Mouse (Mus musculus): ENCODE results near the gene Xpo5. TPM values are rescaled to one million over a fixed set of nuclear protein-coding genes. Genes with fewer than 3 reads are reported as not detected.

The Xpo5 gene
- polyA plus RNA-seq, 1 experiment, result 15.1 TPM

GRCm38 (mm10) chr17:46253452-46254084 is 51.0 kb downstream of the Xpo5 start, which contains the start of gene Lrrc73:
TSS of gene Lrrc73 (plus strand) at chr17:46253531.
- no peaks in the 10 kb centered on the region; the same call in 1 of the 2 replicates for H3K4me1 ChIP-seq (ENCODE audit: control insufficient read depth, insufficient read depth, low read length)
- 1% methylated on average over 48 of the region's 48 CpGs for WGBS
- H3K27ac ChIP-seq (ENCODE audit: control insufficient read depth, insufficient read depth, low read depth, low read length, poor library complexity), result no peak within 1 kb of the TSS; the same call in 1 of the 2 replicates

GRCm38 (mm10) chr17:46254106-46254505 is 51.5 kb downstream of the Xpo5 start:
- Histone ChIP-seq H3K4me1 (ENCODE audit: control insufficient read depth, insufficient read depth, low read length) (no peaks in the 10 kb centered on the region; the same call in 1 of the 2 replicates), H3K27ac (ENCODE audit: control insufficient read depth, insufficient read depth, low read depth, low read length, poor library complexity) (no peak overlapping the region; the same call in 1 of the 2 replicates), H3K4me3 (replicated peaks; ENCODE audit: control insufficient read depth, low read depth, low read length) (peak overlapping the region; percentile 33)
- WGBS, result under 1% methylated on average over 54 of the region's 54 CpGs
- TF ChIP-seq POLR2A (IDR thresholded peaks at IDR 0.05; ENCODE audit: borderline replicate concordance, control insufficient read depth, low read depth, low read length) (0 out of 2 replicates have a peak, but pooled peaks have one; percentile 3), CTCF (IDR thresholded peaks at IDR 0.05; ENCODE audit: control insufficient read depth, insufficient read depth, low read length) (no peak)

More at GRCm38 (mm10) chr17:46253452-46254084, 51.0 kb downstream of the Xpo5 start, which contains the start of gene Lrrc73:
- TF ChIP-seq POLR2A (IDR thresholded peaks at IDR 0.05; ENCODE audit: borderline replicate concordance, control insufficient read depth, low read depth, low read length) (0 out of 2 replicates have a peak, but pooled peaks have one; percentile 9), CTCF (IDR thresholded peaks at IDR 0.05; ENCODE audit: control insufficient read depth, insufficient read depth, low read length) (no peak)
- peak within 1 kb of the TSS; percentile 58 for H3K4me3 ChIP-seq (replicated peaks; ENCODE audit: control insufficient read depth, low read depth, low read length)

GRCm38 (mm10) chr17:46255147-46255546 is 52.6 kb downstream of the Xpo5 start:
- no peak for TF ChIP-seq CTCF (IDR thresholded peaks at IDR 0.05; ENCODE audit: control insufficient read depth, insufficient read depth, low read length)
- TF ChIP-seq POLR2A (IDR thresholded peaks at IDR 0.05; ENCODE audit: borderline replicate concordance, control insufficient read depth, low read depth, low read length), result 0 out of 2 replicates have a peak, but pooled peaks have one; percentile 13
- Histone ChIP-seq H3K4me3 (replicated peaks; ENCODE audit: control insufficient read depth, low read depth, low read length) (no peak overlapping the region), H3K27ac (ENCODE audit: control insufficient read depth, insufficient read depth, low read depth, low read length, poor library complexity) (no peak overlapping the region), H3K4me1 (ENCODE audit: control insufficient read depth, insufficient read depth, low read length) (no peaks in the 10 kb centered on the region; the same call in 1 of the 2 replicates)
- 52% methylated on average over 6 of the region's 6 CpGs for WGBS

- no peaks in the 10 kb centered on the region; the same call in 1 of the 2 replicates for H3K4me1 ChIP-seq (ENCODE audit: control insufficient read depth, insufficient read depth, low read length)
- no peak overlapping the region for H3K27ac ChIP-seq (ENCODE audit: control insufficient read depth, insufficient read depth, low read depth, low read length, poor library complexity)
- 88% methylated on average over 30 of the region's 30 CpGs for WGBS
- no peak overlapping the region for H3K4me3 ChIP-seq (replicated peaks; ENCODE audit: control insufficient read depth, low read depth, low read length)
- TF ChIP-seq CTCF (IDR thresholded peaks at IDR 0.05; ENCODE audit: control insufficient read depth, insufficient read depth, low read length) (no peak), POLR2A (IDR thresholded peaks at IDR 0.05; ENCODE audit: borderline replicate concordance, control insufficient read depth, low read depth, low read length) (no peak)
These were observed 55.9 kb downstream of the Xpo5 start for GRCm38 (mm10) chr17:46258279-46259053.

- TF ChIP-seq POLR2A (IDR thresholded peaks at IDR 0.05; ENCODE audit: borderline replicate concordance, control insufficient read depth, low read depth, low read length) (no peak), CTCF (IDR thresholded peaks at IDR 0.05; ENCODE audit: control insufficient read depth, insufficient read depth, low read length) (no peak)
- 85% methylated on average over 17 of the region's 17 CpGs for WGBS
- Histone ChIP-seq H3K4me1 (ENCODE audit: control insufficient read depth, insufficient read depth, low read length) (no peaks in the 10 kb centered on the region), H3K4me3 (replicated peaks; ENCODE audit: control insufficient read depth, low read depth, low read length) (no peak overlapping the region), H3K27ac (ENCODE audit: control insufficient read depth, insufficient read depth, low read depth, low read length, poor library complexity) (no peak overlapping the region)
These were observed 57.1 kb downstream of the Xpo5 start for GRCm38 (mm10) chr17:46259675-46260074.

GRCm38 (mm10) chr17:46262201-46262694 is 59.7 kb downstream of the Xpo5 start:
- no peak for TF ChIP-seq CTCF (IDR thresholded peaks at IDR 0.05; ENCODE audit: control insufficient read depth, insufficient read depth, low read length)
- no peak for TF ChIP-seq POLR2A (IDR thresholded peaks at IDR 0.05; ENCODE audit: borderline replicate concordance, control insufficient read depth, low read depth, low read length)
- WGBS, result 91% methylated on average over 5 of the region's 5 CpGs
- H3K27ac ChIP-seq (ENCODE audit: control insufficient read depth, insufficient read depth, low read depth, low read length, poor library complexity), result no peak overlapping the region
- H3K4me3 ChIP-seq (replicated peaks; ENCODE audit: control insufficient read depth, low read depth, low read length), result no peak overlapping the region
- H3K4me1 ChIP-seq (ENCODE audit: control insufficient read depth, insufficient read depth, low read length), result no peaks in the 10 kb centered on the region

GRCm38 (mm10) chr17:46265502-46265901 is 62.9 kb downstream of the Xpo5 start:
- no peak for TF ChIP-seq POLR2A (IDR thresholded peaks at IDR 0.05; ENCODE audit: borderline replicate concordance, control insufficient read depth, low read depth, low read length)
- TF ChIP-seq CTCF (IDR thresholded peaks at IDR 0.05; ENCODE audit: control insufficient read depth, insufficient read depth, low read length), result no peak
- WGBS, result 87% methylated on average over 12 of the region's 12 CpGs
- no peak overlapping the region for H3K27ac ChIP-seq (ENCODE audit: control insufficient read depth, insufficient read depth, low read depth, low read length, poor library complexity)
- no peak overlapping the region for H3K4me3 ChIP-seq (replicated peaks; ENCODE audit: control insufficient read depth, low read depth, low read length)
- H3K4me1 ChIP-seq (ENCODE audit: control insufficient read depth, insufficient read depth, low read length), result no peaks in the 10 kb centered on the region

Data from bone marrow, adult 2 months (tissue).